Mouse (Mus musculus) heart, postnatal 0 days (tissue): Measurements from ENCODE around the gene Hist2h4. TPM values are rescaled to one million over a fixed set of nuclear protein-coding genes. Genes with fewer than 3 reads are reported as not detected.

Source experiments
- ATAC-seq: fragments of 200-750 bp; cut with Nextera tagmentation; 2 replicates; pipeline ENCODE4 v1.8.0; 2017; ENCODE audit warnings: low read depth, moderate number of reproducible peaks, moderate library complexity; ENCODE audit not compliant: insufficient read depth
- DNase-seq: peaks from one replicate; pipeline ENCODE4 v3.0.0-alpha.2; 2016; ENCODE audit warnings: low spot score
- H3K27ac ChIP-seq: fragments of 300-500 bp; sonication (generic); 2 replicates; pipeline ENCODE4 v1.5.1; 2014; ENCODE audit warnings: low read depth, mild to moderate bottlenecking
- H3K27me3 ChIP-seq: fragments of 300-500 bp; sonication (generic); 2 replicates; pipeline ENCODE4 v1.6.1; 2014; ENCODE audit warnings: low read length, mixed read lengths; ENCODE audit not compliant: control insufficient read depth, insufficient read depth
- H3K36me3 ChIP-seq: fragments of 300-500 bp; sonication (generic); replicated peaks from 2 replicates; pipeline ENCODE4 v1.6.1; 2014; ENCODE audit warnings: low read length, mixed read lengths; ENCODE audit not compliant: control insufficient read depth, insufficient read depth
- H3K4me1 ChIP-seq: fragments of 300-500 bp; sonication (generic); 2 replicates; pipeline ENCODE4 v1.6.1; 2014; ENCODE audit warnings: antibody characterized with exemption; ENCODE audit not compliant: control insufficient read depth, insufficient read depth
- H3K4me2 ChIP-seq: fragments of 300-500 bp; sonication (generic); 2 replicates; pipeline ENCODE4 v1.6.1; 2014; ENCODE audit warnings: low read depth, mild to moderate bottlenecking, low read length, moderate library complexity
- H3K4me3 ChIP-seq: fragments of 300-500 bp; sonication (generic); 2 replicates; pipeline ENCODE4 v1.5.1; 2014; ENCODE audit warnings: low read depth, low read length
- H3K9ac ChIP-seq: fragments of 300-500 bp; sonication (generic); replicated peaks from 2 replicates; pipeline ENCODE4 v1.6.1; 2014; ENCODE audit warnings: low read depth, low read length, mixed read lengths
- H3K9me3 ChIP-seq: fragments of 300-500 bp; sonication (generic); replicated peaks from 2 replicates; pipeline ENCODE4 v1.6.1; 2016; ENCODE audit warnings: low read length; ENCODE audit not compliant: control insufficient read depth
- CTCF ChIP-seq: IDR thresholded peaks from 2 replicates; pipeline ENCODE4 v1.5.1; 2016; ENCODE audit warnings: antibody characterized with exemption, control low read depth, low read depth
- EP300 ChIP-seq: IDR thresholded peaks from 2 replicates; pipeline ENCODE4 v1.6.1; 2016; ENCODE audit warnings: antibody characterized with exemption, low read depth
- WGBS: fragments of 180-500 bp; shearing (Covaris S2); extraction: QIAGEN DNeasy Blood & Tissue Kit; methylation state at CpG from one replicate; pipeline ENCODE4 v1.1.7; 2014; 5-methylcytosine and 5-hydroxymethylcytosine counted together
- polyA plus RNA-seq: library from polyadenylated mRNA; unstranded; fragments of >200 nt; fragmentation: Nextera tagmentation; extraction: Ambion mirVana; gene quantifications from 2 replicates; pipeline ENCODE4 v1.2.1, GENCODE M21; 2015
- total RNA-seq: library from RNA; depleted of rRNA; stranded (reverse); fragments of >200 nt; gene quantifications from 2 replicates; pipeline ENCODE4 v1.2.3, GENCODE M21; 2014; ENCODE audit warnings: low replicate concordance

Hist2h4 gene
- total and polyA plus RNA-seq, 2 experiments from 2014 or later: 5.9 to 135 TPM

- Histone ChIP-seq H3K9me3 (no peaks in the 10 kb centered on the region), H3K4me1 (peaks cover 16% of the 10 kb centered on the region), H3K36me3 (no peaks in the 10 kb centered on the region), H3K4me3 (peak overlapping the region; percentile 40), H3K27ac (0 out of 2 replicates have a peak overlapping the region, but pooled peaks have one; percentile 16), H3K4me2 (peak overlapping the region; percentile 53), H3K27me3 (no peaks in the 10 kb centered on the region), H3K9ac (peak overlapping the region; percentile 36; the same call in 1 of the 2 replicates)
- ATAC-seq (no peak), DNase-seq (no peak)
- no peak for TF ChIP-seq EP300
- TF ChIP-seq CTCF: no peak
- 81% methylated on average over 4 of the region's 4 CpGs for WGBS
Measured at GRCm38 (mm10) chr3:96236834-96237334, 26.2 kb downstream of the Hist2h4 start.

GRCm38 (mm10) chr3:96235836-96236235, 27.3 kb downstream of the Hist2h4 start:
- 57% methylated on average over 3 of the region's 3 CpGs for WGBS
- ATAC-seq: no peak
- Histone ChIP-seq H3K27ac (no peak overlapping the region), H3K4me2 (no peak overlapping the region), H3K36me3 (no peaks in the 10 kb centered on the region), H3K9me3 (no peaks in the 10 kb centered on the region), H3K4me3 (no peak overlapping the region), H3K9ac (no peak overlapping the region), H3K27me3 (no peaks in the 10 kb centered on the region), H3K4me1 (peaks cover 12% of the 10 kb centered on the region)
- no peak for TF ChIP-seq CTCF
- no peak for TF ChIP-seq EP300
- DNase-seq: no peak

DNA sequence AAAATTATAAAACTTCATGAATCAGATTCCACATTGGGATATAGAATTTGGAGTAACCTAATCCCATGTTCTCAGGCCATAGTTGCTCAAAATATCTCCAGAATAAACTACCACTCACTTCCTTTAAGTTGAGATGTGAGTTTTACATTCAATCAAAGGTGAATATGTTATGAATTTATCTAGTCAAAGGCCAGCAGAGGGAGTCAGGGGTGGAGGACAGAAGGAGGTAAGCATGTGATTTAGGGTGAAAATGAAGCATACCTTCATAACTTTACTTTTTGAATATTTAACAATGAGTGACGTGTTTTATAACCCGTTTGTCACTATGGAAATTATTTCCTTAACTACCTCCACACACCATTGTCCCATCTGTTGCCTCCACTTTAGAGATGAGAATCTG, 28.2 kb downstream of the Hist2h4 start:
- no peak overlapping the region for H3K27ac ChIP-seq
- WGBS: 85% methylated on average over 2 of the region's 2 CpGs
- no peak overlapping the region for H3K9ac ChIP-seq
- no peak overlapping the region for H3K4me2 ChIP-seq
- DNase-seq (no peak), ATAC-seq (no peak)
- H3K27me3 ChIP-seq: no peaks in the 10 kb centered on the region
- no peak for TF ChIP-seq EP300
- no peak for TF ChIP-seq CTCF
- H3K36me3 ChIP-seq: no peaks in the 10 kb centered on the region
- H3K9me3 ChIP-seq: no peaks in the 10 kb centered on the region
- peaks cover 10% of the 10 kb centered on the region; the same call in 1 of the 2 replicates for H3K4me1 ChIP-seq
- no peak overlapping the region for H3K4me3 ChIP-seq

GRCm38 (mm10) chr3:96231758-96232120, 31.4 kb downstream of the Hist2h4 start:
- H3K36me3 ChIP-seq: no peaks in the 10 kb centered on the region
- H3K9ac ChIP-seq: no peak overlapping the region
- TF ChIP-seq CTCF: no peak
- no peak for TF ChIP-seq EP300
- ATAC-seq (no peak), DNase-seq (no peak)
- no peak overlapping the region for H3K4me2 ChIP-seq
- no peaks in the 10 kb centered on the region for H3K9me3 ChIP-seq
- H3K27ac ChIP-seq: no peak overlapping the region
- H3K27me3 ChIP-seq: no peaks in the 10 kb centered on the region
- H3K4me1 ChIP-seq: no peaks in the 10 kb centered on the region
- WGBS: 30% methylated on average over 2 of the region's 2 CpGs
- H3K4me3 ChIP-seq: no peak overlapping the region

GRCm38 (mm10) chr3:96230910-96231757, 32.0 kb downstream of the Hist2h4 start:
- Histone ChIP-seq H3K27me3 (no peaks in the 10 kb centered on the region), H3K4me3 (no peak overlapping the region), H3K27ac (no peak overlapping the region), H3K9me3 (no peaks in the 10 kb centered on the region), H3K4me2 (no peak overlapping the region), H3K4me1 (no peaks in the 10 kb centered on the region), H3K36me3 (no peaks in the 10 kb centered on the region), H3K9ac (no peak overlapping the region)
- no peak for TF ChIP-seq CTCF
- no peak for TF ChIP-seq EP300
- ATAC-seq (0 out of 2 replicates have a peak, but pooled peaks have one; percentile 22), DNase-seq (no peak)
- 57% methylated on average over 4 of the region's 4 CpGs for WGBS
